Mouse (Mus musculus) thymus, postnatal 36 days (tissue): ENCODE measurements around the gene Htr7.

Experiments
- DNase-seq, 2 experiments: peaks; one replicate each; pipeline ENCODE4 v3.0.0; 2022; ENCODE audit warnings: mixed read lengths in 2 of 2

Htr7 gene

GRCm38 (mm10) chr19:36057231-36057811 is at the start of gene Htr7:
Gene Htr7, minus strand, starts transcription at chr19:36057507.
- peak; percentile 22 to 34 for DNase-seq

- no peak for DNase-seq
Measured at GRCm38 (mm10) chr19:36103909-36104308, 46.6 kb upstream of the Htr7 start.

- no peak for DNase-seq
Measured at GRCm38 (mm10) chr19:36098916-36099315, 41.6 kb upstream of the Htr7 start.

- no peak for DNase-seq
Measured at GRCm38 (mm10) chr19:36098265-36098664, 41.0 kb upstream of the Htr7 start.

- DNase-seq, result no peak
Measured at GRCm38 (mm10) chr19:36097194-36097593, 39.9 kb upstream of the Htr7 start.

- DNase-seq, result no peak
Measured at GRCm38 (mm10) chr19:36090781-36091180, 33.5 kb upstream of the Htr7 start.

- peak; percentile 77 to 85 for DNase-seq
Measured at GRCm38 (mm10) chr19:36083262-36084225, 26.2 kb upstream of the Htr7 start, which contains the start of gene Rpp30. Gene Rpp30, plus strand, starts transcription at chr19:36083716.

GRCm38 (mm10) chr19:36082606-36083261 is 25.4 kb upstream of the Htr7 start:
- DNase-seq, result no peak

GRCm38 (mm10) chr19:36062801-36063529 is 5.7 kb upstream of the Htr7 start:
- DNase-seq, result no peak

- DNase-seq, result peak in 1 of 2 experiments; percentile 1
Measured at GRCm38 (mm10) chr19:36056502-36057221, 645 bp downstream of the Htr7 start.

GRCm38 (mm10) chr19:36046046-36046445 is 11.3 kb downstream of the Htr7 start:
- DNase-seq, result no peak

- DNase-seq, result no peak
Measured at GRCm38 (mm10) chr19:36014836-36015235, 42.5 kb downstream of the Htr7 start.

GRCm38 (mm10) chr19:36006277-36006676 is 51.0 kb downstream of the Htr7 start:
- no peak for DNase-seq

GRCm38 (mm10) chr19:36004961-36005360 is 52.3 kb downstream of the Htr7 start:
- no peak for DNase-seq

GRCm38 (mm10) chr19:36002476-36003445 is 54.5 kb downstream of the Htr7 start:
- DNase-seq, result no peak

GRCm38 (mm10) chr19:36001512-36001911 is 55.8 kb downstream of the Htr7 start:
- DNase-seq, result no peak

- DNase-seq, result no peak
Measured at GRCm38 (mm10) chr19:36000955-36001354, 56.4 kb downstream of the Htr7 start.

GRCm38 (mm10) chr19:35997384-35997783 is 59.9 kb downstream of the Htr7 start:
- DNase-seq, result no peak

- DNase-seq, result no peak
Measured at GRCm38 (mm10) chr19:35987461-35987860, 69.8 kb downstream of the Htr7 start.

GRCm38 (mm10) chr19:35974681-35975080 is 82.6 kb downstream of the Htr7 start:
- no peak for DNase-seq

GRCm38 (mm10) chr19:35957656-35958055 is 99.7 kb downstream of the Htr7 start:
- no peak for DNase-seq
